ENCODE assay signal across 8 mouse cellular contexts in genomic region chr11:4186486-4187317, GRCm38 (mm10). TPM values are rescaled to one million over a fixed set of nuclear protein-coding genes. Genes with fewer than 3 reads are reported as not detected.
DNase-seq lines count a peak whose midpoint lies in the region; ATAC-seq and TF ChIP-seq lines count a peak whose summit lies in the region.

TSS of gene Tbc1d10a (plus strand) at chr11:4186789.

- under 1% methylated on average over 64 of the region's 71 CpGs for WGBS in hindbrain, postnatal 0 days

- ATAC-seq in common myeloid progenitor, adult 5-6 weeks (replicated peaks; ENCODE audit: low read depth, poor library complexity, severe bottlenecking) = peak; percentile 100
- ATAC-seq in hindbrain, postnatal 0 days = peak; percentile 99
- peak; percentile 100 for ATAC-seq in megakaryocyte, adult 5-6 weeks (ENCODE audit: poor library complexity, severe bottlenecking)

- peak; percentile 100 for DNase-seq in ZHBTc4 (ENCODE audit: low read depth, low spot score)
- peak; percentile 99 for DNase-seq in gastrocnemius, adult 2 months
- peak; percentile 99 for DNase-seq in hindbrain, postnatal 0 days (ENCODE audit: low spot score)
- peak; percentile 97 to 99 for DNase-seq in left cerebral cortex, adult 2 months (ENCODE audit: extremely low spot score in 1 of 2, low spot score in 2 of 2)
- DNase-seq in right cerebral cortex, adult 2 months (ENCODE audit: low spot score in 2 of 2) = peak; percentile 97 to 98
- DNase-seq in urinary bladder, postnatal 14 days (ENCODE audit: low spot score) = peak; percentile 99

- H3K4me3 ChIP-seq in gastrocnemius, adult 2 months = peak within 1 kb of the TSS; percentile 90
- peak within 1 kb of the TSS; percentile 87 for H3K4me3 ChIP-seq in hindbrain, postnatal 0 days (ENCODE audit: low read length)
- H3K4me3 ChIP-seq in left cerebral cortex, adult 2 months = peak within 1 kb of the TSS; percentile 85

- no peaks in the 10 kb centered on the region for H3K9me3 ChIP-seq in hindbrain, postnatal 0 days (ENCODE audit: low read length)

- no peaks in the 10 kb centered on the region for H3K27me3 ChIP-seq in hindbrain, postnatal 0 days (ENCODE audit: insufficient read depth, low read length)

- H3K4me1 ChIP-seq in hindbrain, postnatal 0 days (ENCODE audit: insufficient read depth, low read length) = peaks cover 9% of the 10 kb centered on the region

- peak within 1 kb of the TSS; percentile 93 for H3K27ac ChIP-seq in gastrocnemius, adult 2 months
- H3K27ac ChIP-seq in hindbrain, postnatal 0 days = peak within 1 kb of the TSS; percentile 81
- H3K27ac ChIP-seq in left cerebral cortex, adult 2 months = peak within 1 kb of the TSS; percentile 94

- peak within 1 kb of the TSS; percentile 96 for H3K9ac ChIP-seq in hindbrain, postnatal 0 days (replicated peaks; ENCODE audit: low read length)

- peaks cover 15% of the 10 kb centered on the region; the same call in 1 of the 2 replicates for H3K36me3 ChIP-seq in hindbrain, postnatal 0 days (ENCODE audit: insufficient read depth, low read length)

- TF ChIP-seq CTCF in gastrocnemius, adult 2 months (IDR thresholded peaks at IDR 0.05) = peak; percentile 25; the same call in 1 of the 2 replicates
- TF ChIP-seq CTCF in hindbrain, postnatal 0 days (IDR thresholded peaks at IDR 0.05; ENCODE audit: low read depth) = no peak
- no peak; the same call in 1 of the 2 replicates for TF ChIP-seq CTCF in left cerebral cortex, adult 2 months (IDR thresholded peaks at IDR 0.05)

- H3K4me2 ChIP-seq in hindbrain, postnatal 0 days (ENCODE audit: low read depth, low read length) = peak within 1 kb of the TSS; percentile 92

- intact Hi-C loops in gastrocnemius, adult 2 months (cut with DNase I) = no loop called here
- intact Hi-C loops in left cerebral cortex, adult 2 months (cut with DNase I) = loop anchor here (1.0 kb wide), 1 partner anchor 51 kb away; the partner anchor contains the start of gene Rnf215

RNA-seq across cellular contexts. Expression of gene Tbc1d10a, which starts in this region (rescaled TPM):
- 4.7 and 6.3 TPM in 2 replicates for total RNA-seq in common myeloid progenitor, adult 5-6 weeks (2017)
- total RNA-seq in gastrocnemius, adult 2 months (2021) = 1 to 10 TPM; 3.1 to 5.2 TPM
- total RNA-seq in hindbrain, postnatal 0 days (2014; rRNA removed) = 59.1 and 60.8 TPM in 2 replicates
- polyA plus RNA-seq in hindbrain, postnatal 0 days (2015; fragmentation: Nextera tagmentation; extraction: Ambion mirVana) = 34.2 TPM in 2 replicates
- 10 to 100 TPM; 35.3 to 36.6 TPM for total RNA-seq in left cerebral cortex, adult 2 months (2021)
- 2.5 and 3.8 TPM in 2 replicates for total RNA-seq in megakaryocyte, adult 5-6 weeks (2015)
- 5.5 and 8.3 TPM in 2 replicates for total RNA-seq in megakaryocyte, adult 5-6 weeks (2017)

Comparison
In these comparisons a context has a peak if more than half of its experiments do, and no peak if none do; other contexts are left out.
1. Peak in every context shown above with its lines: DNase-seq, ATAC-seq, H3K4me3 ChIP-seq and H3K27ac ChIP-seq.